Mouse (Mus musculus): ENCODE measurements around the gene Ubn2. TPM values are rescaled to one million over a fixed set of nuclear protein-coding genes. Genes with fewer than 3 reads are reported as not detected.
"Not testable (repeated sequence)": the region's sequence is repeated elsewhere in the genome, so short reads cannot be mapped to it uniquely, and the experiment has no call there.

Gene Ubn2
- total RNA-seq, 2 experiments from 2014 or later: 25.5 to 26.8 TPM

DNA sequence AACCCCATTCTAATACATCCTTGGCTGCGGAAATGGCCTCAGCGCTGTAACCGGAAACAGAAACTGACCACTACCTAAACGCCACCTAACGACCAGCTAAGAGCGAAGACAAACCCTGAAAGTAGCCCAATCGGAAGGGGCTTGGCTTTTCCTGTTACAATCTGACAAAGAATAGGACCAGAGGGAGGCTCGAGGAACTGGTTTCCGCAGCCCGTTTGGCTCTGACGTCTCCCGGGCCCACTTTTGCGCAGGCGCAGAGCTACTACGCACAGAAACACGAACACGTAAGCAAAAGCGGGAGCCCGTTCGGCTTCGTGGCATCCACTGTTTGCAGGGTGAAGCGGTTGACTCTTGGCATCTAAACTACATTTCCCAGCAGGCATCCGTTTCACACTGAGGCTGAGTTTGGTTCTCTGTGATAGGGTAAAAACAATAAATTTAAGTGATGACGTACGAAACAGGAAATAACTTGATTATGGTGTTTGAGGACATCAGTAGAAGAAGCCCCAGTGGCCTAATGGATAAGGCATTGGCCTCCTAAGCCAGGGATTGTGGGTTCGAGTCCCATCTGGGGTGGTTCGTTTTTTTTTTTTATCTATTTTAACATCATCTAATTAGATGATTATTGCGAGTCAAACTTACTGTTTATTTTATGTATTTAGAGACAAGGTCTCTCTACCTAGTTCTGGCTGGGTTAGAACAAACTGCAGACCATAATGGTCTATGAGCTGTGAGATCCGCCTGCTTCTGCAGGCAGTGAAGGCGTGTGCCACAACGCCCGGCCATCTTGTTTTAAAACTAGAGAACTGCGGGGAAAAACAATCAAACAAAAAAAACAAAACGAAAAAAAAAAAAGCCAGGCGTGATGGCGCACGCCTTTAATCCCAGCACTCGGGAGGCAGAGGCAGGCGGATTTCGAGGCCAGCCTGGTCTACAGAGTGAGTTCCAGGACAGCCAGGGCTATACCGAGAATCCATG, 100.0 kb downstream of the Ubn2 start, which contains the start of gene Fmc1:
Gene Fmc1, plus strand, starts transcription at position 75 of the 978 bp plus-strand sequence.
- DNase-seq (ENCODE audit: low spot score in 2 of 2): peak; percentile 91 to 92

DNA sequence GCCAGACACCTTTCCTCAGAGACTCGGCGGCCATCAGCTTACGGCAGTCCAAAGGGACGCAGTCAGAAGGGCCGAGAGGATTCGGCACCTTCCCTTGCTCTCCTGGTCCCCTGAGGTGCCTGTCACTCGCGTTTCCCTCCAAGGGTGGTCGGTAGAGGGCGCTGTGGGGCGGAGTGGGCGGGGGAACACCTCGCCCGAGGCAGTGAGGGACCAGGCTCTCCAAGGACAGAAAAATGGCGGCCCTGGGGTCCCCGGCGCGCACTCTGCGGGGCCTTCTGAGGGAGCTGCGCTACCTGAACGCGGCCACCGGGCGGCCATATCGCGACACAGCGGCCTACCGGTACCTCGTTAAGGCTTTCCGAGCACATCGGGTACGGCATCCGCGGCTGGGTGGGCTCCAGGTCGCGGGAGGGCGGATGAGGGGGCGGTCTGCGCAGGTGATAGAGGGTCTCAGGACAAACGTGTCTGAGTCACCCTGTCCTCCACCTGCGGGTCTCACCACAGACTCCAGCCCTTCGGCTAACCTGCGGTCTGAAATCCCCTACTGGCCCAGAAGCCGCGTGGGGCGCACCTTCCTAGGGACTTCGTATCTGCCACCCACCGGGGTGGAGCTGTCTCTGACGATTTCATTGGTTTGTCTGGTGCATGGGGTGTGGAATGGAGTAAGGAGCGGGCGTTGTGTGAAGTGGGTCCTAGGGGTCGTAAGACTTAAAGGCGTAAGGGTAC, 101.1 kb downstream of the Ubn2 start:
- DNase-seq (ENCODE audit: low spot score in 2 of 2): peak; percentile 100

DNA sequence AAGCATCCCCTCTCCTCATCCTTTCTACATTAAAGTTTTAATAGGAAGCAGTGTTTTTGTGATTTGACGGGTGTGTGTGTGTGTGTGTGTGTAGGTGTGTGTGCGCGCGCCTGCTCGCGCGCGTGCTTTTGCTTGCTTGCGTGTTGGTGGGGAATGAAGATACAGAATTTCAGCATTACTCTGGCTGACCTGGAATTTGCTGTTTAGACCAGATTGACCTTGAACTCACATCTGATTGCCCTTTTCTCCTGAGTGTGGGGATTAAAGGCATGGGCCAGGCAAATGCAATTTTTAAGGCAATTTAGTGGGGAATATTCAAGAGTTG, 101.6 kb downstream of the Ubn2 start:
- DNase-seq (ENCODE audit: low spot score in 2 of 2): no peak

DNA sequence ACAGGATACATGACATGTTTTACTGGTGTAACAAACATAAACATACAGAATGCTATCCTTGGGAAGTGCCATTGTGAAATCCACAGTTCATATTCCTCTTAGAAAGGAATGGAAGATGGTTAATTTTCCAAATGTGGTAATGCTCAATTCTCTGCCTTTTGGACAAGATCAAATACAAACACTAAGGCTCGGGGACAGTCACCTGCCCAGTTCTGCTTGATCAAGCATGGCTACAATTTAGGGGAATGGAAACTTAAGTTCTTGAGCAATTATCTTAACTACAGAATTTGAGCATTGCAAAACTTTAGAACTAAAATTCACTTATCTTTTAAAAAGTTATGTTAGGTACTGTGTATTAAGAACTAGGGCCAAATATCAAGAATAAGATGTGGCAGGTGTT, 102.0 kb downstream of the Ubn2 start:
- DNase-seq (ENCODE audit: low spot score in 2 of 2): no peak

DNA sequence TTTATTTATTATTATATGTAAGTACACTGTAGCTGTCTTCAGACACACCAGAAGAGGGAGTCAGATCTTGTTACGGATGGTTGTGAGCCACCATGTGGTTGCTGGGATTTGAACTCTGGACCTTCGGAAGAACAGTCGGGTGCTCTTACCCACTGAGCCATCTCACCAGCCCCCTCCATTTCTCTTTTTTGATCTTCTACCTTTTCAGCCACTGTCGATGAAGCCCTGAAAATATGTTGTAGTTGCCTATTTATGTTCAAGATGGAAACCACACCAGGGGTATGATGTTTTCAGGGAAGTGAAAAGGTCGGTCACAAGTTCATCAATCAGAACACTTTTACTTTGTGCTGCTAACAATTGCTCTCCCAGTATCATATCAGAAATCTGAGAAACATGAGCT, 110.4 kb downstream of the Ubn2 start:
- DNase-seq (ENCODE audit: low spot score in 2 of 2): not testable (repeated sequence)

DNA sequence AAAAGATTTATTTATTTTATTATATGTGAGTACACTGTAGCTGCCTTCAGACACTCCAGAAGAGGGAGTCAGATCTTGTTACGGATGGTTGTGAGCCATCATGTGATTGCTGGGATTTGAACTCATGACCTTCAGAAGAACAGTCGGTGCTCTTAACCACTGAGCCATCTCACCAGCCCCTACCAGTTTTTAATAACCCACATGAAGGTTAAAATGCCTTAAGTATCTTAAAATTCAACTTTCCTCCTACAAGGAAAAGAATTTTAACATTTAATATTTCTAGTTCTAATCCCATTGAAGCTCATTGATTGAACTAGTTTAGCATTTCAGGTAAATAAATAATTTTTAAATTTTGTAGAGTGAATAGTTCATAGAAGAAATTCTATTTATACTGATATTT, 113.3 kb downstream of the Ubn2 start:
- not testable (repeated sequence) for DNase-seq (ENCODE audit: low spot score in 2 of 2)

DNA sequence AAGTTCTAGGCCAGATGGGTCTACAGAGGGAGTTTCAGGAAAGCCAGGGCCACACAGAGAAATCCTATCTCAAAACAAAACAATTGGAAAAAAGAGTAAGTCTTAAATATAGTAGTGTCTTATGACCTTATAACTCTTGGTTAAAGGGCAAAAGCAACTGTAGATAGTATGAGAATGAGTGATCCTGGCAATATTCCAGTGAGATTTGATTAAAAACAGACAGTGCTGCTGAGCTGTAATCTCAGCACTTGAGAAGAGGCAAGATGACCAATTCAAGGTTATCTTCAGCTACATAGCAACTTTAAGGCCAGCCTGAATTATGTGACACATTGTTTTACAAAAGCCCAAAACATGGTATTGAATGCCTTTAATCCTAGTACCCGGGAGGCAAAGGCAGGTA, 114.0 kb downstream of the Ubn2 start:
- DNase-seq (ENCODE audit: low spot score in 2 of 2): no peak

DNA sequence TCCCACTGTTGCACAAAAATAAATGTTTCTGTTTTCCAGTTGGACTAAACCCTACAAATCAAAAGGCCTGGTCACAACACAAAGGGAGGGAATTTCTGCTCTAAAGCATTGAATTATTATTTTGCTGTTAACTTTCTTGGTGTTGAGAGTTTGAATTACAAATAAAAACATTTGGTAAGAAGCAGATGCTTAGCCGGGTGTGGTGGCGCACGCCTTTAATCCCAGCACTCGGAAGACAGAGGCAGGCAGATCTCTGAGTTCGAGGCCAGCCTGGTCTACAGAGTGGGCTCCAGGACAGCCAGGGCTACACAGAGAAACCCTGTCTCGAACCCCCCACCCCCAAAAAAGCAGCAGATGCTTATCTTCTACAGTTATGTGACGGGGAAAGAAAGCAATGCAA, 114.8 kb downstream of the Ubn2 start:
- not testable (repeated sequence) for DNase-seq (ENCODE audit: low spot score in 2 of 2)

DNA sequence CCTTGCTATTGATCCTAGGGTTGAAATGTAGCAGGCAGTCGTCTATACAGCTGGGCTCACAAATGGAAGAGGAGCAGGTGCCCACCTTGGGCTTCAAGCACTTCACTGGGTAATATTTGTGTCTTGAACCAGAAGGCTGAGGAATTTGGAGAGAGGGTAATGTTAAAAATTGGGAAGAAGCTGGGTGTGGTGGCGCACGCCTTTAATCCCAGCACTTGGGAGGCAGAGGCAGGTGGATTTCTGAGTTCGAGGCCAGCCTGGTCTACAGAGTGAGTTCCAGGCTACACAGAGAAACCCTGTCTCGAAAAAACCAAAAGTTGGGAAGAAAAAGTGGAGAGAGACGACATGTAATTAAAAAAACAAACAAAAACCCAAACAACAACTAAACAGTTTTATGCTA, 116.1 kb downstream of the Ubn2 start:
- DNase-seq (ENCODE audit: low spot score in 2 of 2): not testable (repeated sequence)

DNA sequence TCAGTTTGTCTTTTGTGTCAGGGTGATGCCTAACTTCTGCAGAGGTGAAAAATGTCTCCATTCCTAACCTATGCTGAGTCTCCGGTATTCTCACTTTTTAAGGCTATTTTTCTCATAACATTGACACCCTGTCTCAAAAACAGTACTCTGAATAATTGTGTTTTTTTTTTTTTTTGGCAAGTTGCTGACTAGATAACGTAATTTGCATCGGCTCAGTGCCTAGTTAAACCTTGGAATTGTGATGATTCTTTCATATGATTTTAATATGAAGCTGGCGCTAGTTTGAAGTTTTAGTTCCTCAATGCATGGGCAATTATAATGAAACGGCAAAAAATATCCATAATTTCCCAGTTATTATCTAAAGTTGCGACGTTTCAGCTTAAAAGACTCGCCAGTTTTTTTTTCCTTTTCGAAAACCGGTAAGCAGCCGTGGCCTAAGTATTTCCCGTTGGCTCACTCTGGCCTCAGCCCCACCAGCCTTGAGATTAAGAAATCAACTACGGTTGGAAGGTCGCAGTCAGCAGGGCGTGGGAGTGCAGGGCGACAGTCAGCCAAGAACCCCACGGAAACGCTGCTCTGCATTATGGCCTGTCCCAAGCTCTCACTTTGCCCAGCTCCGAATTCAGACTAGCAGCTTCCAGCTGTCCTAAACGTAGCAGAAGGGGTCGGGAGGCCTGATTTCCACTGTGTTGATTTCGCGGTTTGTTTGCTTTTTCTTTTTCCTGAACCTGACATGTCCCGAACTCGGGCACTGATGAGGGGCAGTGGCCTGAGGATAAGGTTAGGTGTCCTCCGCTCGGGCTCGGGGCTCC, 116.7 kb downstream of the Ubn2 start:
- peak; percentile 61 to 77 for DNase-seq (ENCODE audit: low spot score in 2 of 2)

DNA sequence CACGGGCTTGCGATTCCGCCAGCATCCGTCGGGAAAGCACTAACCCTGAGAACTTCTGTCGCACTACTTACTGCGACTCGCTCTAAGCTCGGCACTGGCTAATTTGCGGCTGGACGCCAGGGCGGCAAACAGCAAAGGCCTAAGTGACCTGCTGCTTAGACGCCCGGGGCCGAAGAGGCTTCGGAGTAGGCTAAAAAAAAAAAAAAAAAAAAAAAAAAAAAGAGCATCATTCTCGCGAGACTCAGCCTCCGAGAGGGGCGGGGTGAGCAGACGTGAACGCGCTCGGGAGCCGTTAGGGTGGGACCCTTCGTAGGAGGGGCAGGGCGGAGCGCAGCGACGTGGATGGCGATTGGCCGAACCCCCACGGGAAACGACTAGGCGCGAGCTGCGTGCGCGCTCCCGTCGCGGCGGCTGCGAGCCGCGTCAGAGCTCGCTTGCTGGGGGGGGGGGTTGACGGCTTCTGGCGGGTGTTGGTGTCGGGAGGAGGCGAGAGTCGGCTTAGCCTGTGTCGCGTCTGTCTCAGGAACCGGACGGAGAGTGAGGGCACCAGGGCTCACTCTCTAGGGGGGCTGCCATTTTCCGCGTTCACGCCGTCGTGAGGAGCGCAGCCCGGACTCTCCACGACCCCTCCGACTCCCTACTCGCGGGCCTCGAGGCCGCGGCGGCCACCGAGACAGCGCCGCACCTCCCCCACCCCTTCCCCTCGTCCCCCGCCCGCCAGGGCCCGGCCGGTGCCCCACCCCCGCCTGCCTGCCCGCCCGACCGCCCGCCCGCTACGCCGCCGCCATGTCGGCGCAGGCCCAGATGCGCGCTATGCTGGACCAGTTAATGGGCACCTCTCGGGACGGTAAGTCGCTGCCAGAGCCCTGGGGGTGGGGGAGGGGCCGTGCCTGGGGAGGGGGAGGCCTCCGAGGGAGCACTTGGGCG, 117.6 kb downstream of the Ubn2 start, which contains the start of gene Luc7l2:
Gene Luc7l2, plus strand, starts transcription at position 273 of the 927 bp plus-strand sequence.
- peak; percentile 91 for DNase-seq (ENCODE audit: low spot score in 2 of 2)

DNA sequence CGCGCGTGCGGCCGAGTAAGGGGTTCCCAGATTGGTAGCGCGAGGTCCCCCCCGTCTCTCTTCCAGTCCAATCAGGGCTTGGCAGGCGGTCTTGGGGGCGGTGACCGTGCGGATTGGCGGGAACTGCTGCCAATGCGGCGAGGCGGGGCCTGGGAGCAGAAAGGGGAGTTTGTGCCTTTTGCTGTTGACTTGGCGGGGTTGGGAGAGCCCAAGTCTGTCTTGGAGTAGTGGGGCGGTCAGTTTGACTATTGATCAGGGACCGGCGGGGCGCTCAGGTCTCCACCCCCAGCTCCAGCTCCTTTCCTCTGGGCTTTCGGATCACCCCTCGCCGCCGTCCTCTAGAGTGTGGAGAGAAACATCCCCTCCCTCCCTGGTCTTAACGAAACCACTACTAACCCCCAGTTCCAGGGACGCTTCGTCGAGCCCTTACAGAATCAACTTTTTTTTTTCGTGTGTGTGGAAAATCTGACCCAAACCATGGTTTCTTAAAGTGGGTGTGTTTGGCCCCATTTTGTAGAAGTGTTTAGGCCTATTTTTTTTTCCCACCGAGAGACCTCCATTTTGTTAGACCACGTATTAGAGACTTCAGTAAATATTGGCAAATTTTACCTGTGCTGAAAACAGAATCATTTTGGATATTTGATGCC, 118.4 kb downstream of the Ubn2 start:
- peak; percentile 96 for DNase-seq (ENCODE audit: low spot score in 2 of 2)

DNA sequence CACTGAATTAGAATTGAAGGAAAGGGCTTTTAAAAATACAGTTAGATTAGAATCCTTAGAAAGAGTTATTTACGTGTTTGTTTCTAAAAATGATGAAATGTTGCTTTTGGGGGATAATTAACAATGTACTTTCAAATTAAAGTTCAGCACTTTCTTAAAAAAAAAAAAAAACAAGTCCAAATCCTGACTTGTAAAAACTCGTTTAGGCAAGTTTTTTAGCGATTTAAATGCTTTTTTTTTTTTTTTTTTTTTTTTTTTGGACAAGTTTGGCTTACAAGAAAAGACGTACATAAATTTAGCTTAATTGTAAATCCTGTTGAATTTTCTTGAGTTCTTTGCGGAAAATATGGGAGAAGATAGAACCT, 118.9 kb downstream of the Ubn2 start:
- DNase-seq (ENCODE audit: low spot score in 2 of 2): no peak

Small RNA genes lying within 50 kb of the gene (microRNA-seq; reads per million reads assigned to microRNA genes)
- 0 reads per million in 2 experiments for gene Mir7670 (ENCODE audit: borderline number of aligned reads in 2 of 2)

Other genes starting within 250 kb of the Ubn2 start
- gene D630045J12Rik, start 179.9 kb upstream of the Ubn2 start, total RNA-seq (2021): 1 to 10 TPM; 2.6 to 3.1 TPM
- 1 to 10 TPM; 2.1 to 2.8 TPM for gene Zc3hav1l, start 134.7 kb upstream of the Ubn2 start, total RNA-seq (2021)
- 10 to 100 TPM; 50.6 to 65.0 TPM for gene Zc3hav1, start 79.3 kb upstream of the Ubn2 start, total RNA-seq (2021)
- gene Ttc26, start 52.5 kb upstream of the Ubn2 start, total RNA-seq (2021): 1 to 10 TPM; 1.3 to 2.3 TPM
- 100 to 1,000 TPM; 109 to 148 TPM for gene Fmc1, start 99.6 kb downstream of the Ubn2 start, total RNA-seq (2021)
- gene Luc7l2, start 117.4 kb downstream of the Ubn2 start, total RNA-seq (2021): 100 to 1,000 TPM; 118 to 152 TPM
- 1 to 10 TPM; 3.7 to 3.8 TPM for gene Klrg2, start 203.3 kb downstream of the Ubn2 start, total RNA-seq (2021)
- 1 to 10 TPM; 1.2 to 4.4 TPM for gene Clec2l, start 229.1 kb downstream of the Ubn2 start, total RNA-seq (2021)